10 mouse cellular contexts compared by ENCODE assay signal in the genomic region with DNA sequence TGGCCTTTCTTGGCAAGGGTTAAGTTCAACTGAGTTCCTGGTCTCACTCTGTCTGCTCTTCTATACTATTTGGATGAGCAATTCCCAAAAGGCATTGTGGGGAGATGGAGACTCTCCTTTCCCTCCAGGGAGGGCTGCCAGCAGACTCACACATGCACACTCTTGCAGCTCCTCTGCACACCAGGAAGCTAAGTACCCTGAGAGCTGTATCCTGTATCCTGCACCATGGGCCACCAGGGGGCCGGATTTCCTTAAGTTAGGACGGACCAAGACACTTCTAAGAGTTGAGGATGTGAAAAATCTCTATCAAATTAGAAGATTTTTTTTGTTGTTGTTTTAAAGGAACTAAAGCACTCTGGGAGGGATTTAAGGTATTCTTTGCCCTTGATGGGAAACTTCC.
A peak's percentile ranks its signal among the peaks of the same experiment; 100 is the strongest.
DNase-seq lines count a peak whose midpoint lies in the region; ATAC-seq and TF ChIP-seq lines count a peak whose summit lies in the region.
"Had no signal": no experiment of that assay in that cellular context is flagged by ENCODE, and none has a peak within 500 bp of the region (broad histone marks: within the 10 kb centered on the region; RNA-seq: fewer than 3 reads in every experiment).

No protein-coding gene starts in this region.

- TF ChIP-seq CTCF in forebrain, postnatal 0 days (IDR thresholded peaks at IDR 0.05; ENCODE audit: low read depth) = peak; percentile 35; the same call in 1 of the 2 replicates
- peak; percentile 31; the same call in 1 of the 2 replicates for TF ChIP-seq CTCF in cortical plate, adult 2 months (IDR thresholded peaks at IDR 0.05; ENCODE audit: extremely low read depth, insufficient read depth, low read length)

- no peak overlapping the region for H3K9ac ChIP-seq in forebrain, postnatal 0 days
- no peak overlapping the region for H3K9ac ChIP-seq in forebrain, embryonic 11.5 days (ENCODE audit: low read length)

- DNase-seq in forebrain, postnatal 0 days = peak; percentile 24
- no peak for DNase-seq in forebrain, embryonic 11.5 days (ENCODE audit: low spot score)
- peak; percentile 20 for DNase-seq in 3134 (ENCODE audit: extremely low read depth, insufficient read length, low spot score)
- DNase-seq in kidney, adult 18-20 months = peak; percentile 63
- DNase-seq in c-Kit-positive CD71-positive TER-119-positive erythroid progenitor cells, embryonic 14.5 days (ENCODE audit: low spot score) = no peak

- no peaks in the 10 kb centered on the region for H3K4me1 ChIP-seq in forebrain, postnatal 0 days (ENCODE audit: insufficient read depth)
- H3K4me1 ChIP-seq in forebrain, embryonic 11.5 days (replicated peaks; ENCODE audit: control insufficient read depth, insufficient read depth, low read length) = no peaks in the 10 kb centered on the region
- no peaks in the 10 kb centered on the region for H3K4me1 ChIP-seq in cortical plate, adult 2 months (ENCODE audit: control insufficient read depth, insufficient read depth, low read length)

- no peaks in the 10 kb centered on the region for H3K36me3 ChIP-seq in forebrain, postnatal 0 days (ENCODE audit: insufficient read depth)
- no peaks in the 10 kb centered on the region for H3K36me3 ChIP-seq in forebrain, embryonic 11.5 days (ENCODE audit: control insufficient read depth, insufficient read depth, low read length)

- H3K9me3 ChIP-seq in forebrain, postnatal 0 days (ENCODE audit: low read length) = no peaks in the 10 kb centered on the region
- H3K9me3 ChIP-seq in forebrain, embryonic 11.5 days (ENCODE audit: control insufficient read depth, low read length) = no peaks in the 10 kb centered on the region

- H3K27me3 ChIP-seq in forebrain, postnatal 0 days (ENCODE audit: insufficient read depth, low read length) = no peaks in the 10 kb centered on the region
- H3K27me3 ChIP-seq in forebrain, embryonic 11.5 days (ENCODE audit: control insufficient read depth, insufficient read depth, low read length) = no peaks in the 10 kb centered on the region

- TF ChIP-seq POLR2A in cortical plate, adult 2 months (IDR thresholded peaks at IDR 0.05; ENCODE audit: extremely low read depth, insufficient read depth, low read length) = no peak

- peak; percentile 53; the same call in 1 of the 2 replicates for ATAC-seq in forebrain, postnatal 0 days
- no peak for ATAC-seq in forebrain, embryonic 11.5 days (replicated peaks; ENCODE audit: low FRiP score)
- no peak for ATAC-seq in erythroblast, adult 5-6 weeks (replicated peaks; ENCODE audit: low FRiP score, poor library complexity, severe bottlenecking)
- ATAC-seq in inflammation-experienced regulatory T-cells, adult 6 months = no peak

- no peak overlapping the region for H3K4me3 ChIP-seq in forebrain, postnatal 0 days (ENCODE audit: low read depth, low read length)
- no peak overlapping the region for H3K4me3 ChIP-seq in forebrain, embryonic 11.5 days (ENCODE audit: low read depth, low read length)
- H3K4me3 ChIP-seq in cortical plate, adult 2 months (ENCODE audit: insufficient read depth, low read length) = no peak overlapping the region
- H3K4me3 ChIP-seq: erythroblast, embryonic 14.5 days had no signal

- no peak overlapping the region for H3K27ac ChIP-seq in forebrain, postnatal 0 days (ENCODE audit: low read depth, low read length)
- no peak overlapping the region for H3K27ac ChIP-seq in forebrain, embryonic 11.5 days (ENCODE audit: low read depth, low read length)
- H3K27ac ChIP-seq in cortical plate, adult 2 months (ENCODE audit: insufficient read depth, low read length) = no peak overlapping the region
- H3K27ac ChIP-seq: macrophage had no signal

- WGBS in forebrain, postnatal 0 days = 39% methylated on average over 2 of the region's 2 CpGs
- WGBS in forebrain, embryonic 11.5 days = 55% methylated on average over 2 of the region's 2 CpGs

- no peak overlapping the region for H3K4me2 ChIP-seq in forebrain, postnatal 0 days (ENCODE audit: low read depth)
- no peak overlapping the region for H3K4me2 ChIP-seq in forebrain, embryonic 11.5 days (ENCODE audit: low read depth, low read length, severe bottlenecking)

Comparison
In these comparisons a context has a peak if more than half of its experiments do, and no peak if none do; other contexts are left out.
1. DNase-seq: peak in forebrain, postnatal 0 days (single experiment), 3134 (single experiment) and kidney, adult 18-20 months (single experiment); none in forebrain, embryonic 11.5 days (single experiment) and c-Kit-positive CD71-positive TER-119-positive erythroid progenitor cells, embryonic 14.5 days (single experiment).